Comparison of ENCODE assay signal across 18 mouse cellular contexts in genomic region chr13:63203502-63204278, GRCm38 (mm10).
DNase-seq lines count a peak whose midpoint lies in the region; ATAC-seq and TF ChIP-seq lines count a peak whose summit lies in the region.
"Had no signal": no experiment of that assay in that cellular context is flagged by ENCODE, and none has a peak within 500 bp of the region (broad histone marks: within the 10 kb centered on the region; RNA-seq: fewer than 3 reads in every experiment).

No protein-coding gene starts in this region.

- no peak overlapping the region for H3K4me3 ChIP-seq in forebrain, embryonic 10.5 days
- no peak overlapping the region for H3K4me3 ChIP-seq in forebrain, postnatal 0 days (ENCODE audit: low read depth, low read length)
- no peak overlapping the region for H3K4me3 ChIP-seq in embryonic facial prominence, embryonic 14.5 days (ENCODE audit: low read depth, low read length)
- H3K4me3 ChIP-seq in limb, embryonic 14.5 days (replicated peaks; ENCODE audit: low read length): no peak overlapping the region
- H3K4me3 ChIP-seq in thymus, adult 2 months (ENCODE audit: control insufficient read depth, insufficient read depth, low read length): no peak overlapping the region
- H3K4me3 ChIP-seq: erythroblast, embryonic 14.5 days; heart, embryonic 10.5 days; lung, embryonic 15.5 days; stomach, embryonic 15.5 days had no signal

- H3K27ac ChIP-seq in forebrain, embryonic 10.5 days: peak overlapping the region; percentile 56; the same call in 1 of the 2 replicates
- no peak overlapping the region for H3K27ac ChIP-seq in forebrain, postnatal 0 days (ENCODE audit: low read depth, low read length)
- H3K27ac ChIP-seq in embryonic facial prominence, embryonic 14.5 days (replicated peaks; ENCODE audit: low read depth, low read length): peak overlapping the region; percentile 13; the same call in 1 of the 2 replicates
- H3K27ac ChIP-seq in limb, embryonic 14.5 days (replicated peaks; ENCODE audit: low read depth, low read length): no peak overlapping the region
- H3K27ac ChIP-seq in thymus, adult 2 months (ENCODE audit: control insufficient read depth, insufficient read depth, low read length): no peak overlapping the region
- H3K27ac ChIP-seq: heart, embryonic 10.5 days; lung, embryonic 15.5 days; stomach, embryonic 15.5 days had no signal

- H3K4me1 ChIP-seq in forebrain, embryonic 10.5 days: peaks cover 29% of the 10 kb centered on the region
- H3K4me1 ChIP-seq in forebrain, postnatal 0 days (ENCODE audit: insufficient read depth): no peaks in the 10 kb centered on the region
- peaks cover 15% of the 10 kb centered on the region; the same call in 1 of the 2 replicates for H3K4me1 ChIP-seq in embryonic facial prominence, embryonic 14.5 days (ENCODE audit: control insufficient read depth, insufficient read depth, low read length)
- peaks cover 21% of the 10 kb centered on the region for H3K4me1 ChIP-seq in limb, embryonic 14.5 days (ENCODE audit: control insufficient read depth, insufficient read depth, low read length)
- H3K4me1 ChIP-seq in thymus, adult 2 months (replicated peaks; ENCODE audit: control insufficient read depth, insufficient read depth, low read length): no peaks in the 10 kb centered on the region
- H3K4me1 ChIP-seq: heart, embryonic 10.5 days; lung, embryonic 15.5 days; stomach, embryonic 15.5 days had no signal

- peak; percentile 26 for DNase-seq in forebrain, embryonic 10.5 days (ENCODE audit: extremely low spot score, low spot score)
- no peak for DNase-seq in forebrain, postnatal 0 days
- DNase-seq in Muller cell, postnatal 12 days (ENCODE audit: inconsistent ontology term): peak; percentile 32
- peak; percentile 73 for DNase-seq in embryonic facial prominence, embryonic 14.5 days (ENCODE audit: low spot score)
- DNase-seq in limb, embryonic 14.5 days (ENCODE audit: low spot score): peak; percentile 53
- DNase-seq in cerebellum, postnatal 14 days: no peak
- DNase-seq in thymus, adult 2 months: no peak
- no peak for DNase-seq in spleen, adult 18-20 months
- DNase-seq: cerebellum, adult 9-10 months; gastrocnemius, postnatal 10 days; kidney, adult 11 months; kidney, postnatal 36 days; thymus, postnatal 36 days had no signal

- TF ChIP-seq POLR2A in limb, embryonic 14.5 days (IDR thresholded peaks at IDR 0.05; ENCODE audit: borderline replicate concordance, extremely low read depth, insufficient read depth, insufficient read length): no peak
- TF ChIP-seq POLR2A in thymus, adult 2 months (IDR thresholded peaks at IDR 0.05; ENCODE audit: control insufficient read depth, extremely low read depth, insufficient read depth, low read length, poor library complexity): no peak

- no peak for ATAC-seq in forebrain, postnatal 0 days
- ATAC-seq in embryonic facial prominence, embryonic 14.5 days (ENCODE audit: low read depth): 0 out of 2 replicates have a peak, but pooled peaks have one; percentile 36
- no peak for ATAC-seq in limb, embryonic 14.5 days (ENCODE audit: low FRiP score, low read depth)
- ATAC-seq: Patski had no signal

- peaks cover 45% of the 10 kb centered on the region for H3K27me3 ChIP-seq in forebrain, embryonic 10.5 days (ENCODE audit: poor library complexity, severe bottlenecking)
- no peaks in the 10 kb centered on the region for H3K27me3 ChIP-seq in forebrain, postnatal 0 days (ENCODE audit: insufficient read depth, low read length)
- H3K27me3 ChIP-seq in embryonic facial prominence, embryonic 14.5 days (replicated peaks; ENCODE audit: control insufficient read depth, insufficient read depth, low read length): no peaks in the 10 kb centered on the region
- H3K27me3 ChIP-seq in limb, embryonic 14.5 days (ENCODE audit: control insufficient read depth, insufficient read depth, low read length): no peaks in the 10 kb centered on the region
- H3K27me3 ChIP-seq in thymus, adult 2 months (ENCODE audit: control insufficient read depth, insufficient read depth, low read length): no peaks in the 10 kb centered on the region
- H3K27me3 ChIP-seq: lung, embryonic 15.5 days; Patski; stomach, embryonic 15.5 days had no signal

- H3K9me3 ChIP-seq in forebrain, embryonic 10.5 days: no peaks in the 10 kb centered on the region
- no peaks in the 10 kb centered on the region for H3K9me3 ChIP-seq in forebrain, postnatal 0 days (ENCODE audit: low read length)
- H3K9me3 ChIP-seq in embryonic facial prominence, embryonic 14.5 days (ENCODE audit: control insufficient read depth, low read length): no peaks in the 10 kb centered on the region
- no peaks in the 10 kb centered on the region for H3K9me3 ChIP-seq in limb, embryonic 14.5 days (ENCODE audit: control insufficient read depth, low read length)
- H3K9me3 ChIP-seq: heart, embryonic 10.5 days; lung, embryonic 15.5 days; stomach, embryonic 15.5 days had no signal

- TF ChIP-seq CTCF in forebrain, postnatal 0 days (IDR thresholded peaks at IDR 0.05; ENCODE audit: low read depth): no peak
- TF ChIP-seq CTCF in thymus, adult 2 months (IDR thresholded peaks at IDR 0.05; ENCODE audit: borderline replicate concordance, control insufficient read depth, extremely low read depth, insufficient read depth, low read length, poor library complexity): no peak

- H3K36me3 ChIP-seq in forebrain, embryonic 10.5 days (replicated peaks): no peaks in the 10 kb centered on the region
- no peaks in the 10 kb centered on the region for H3K36me3 ChIP-seq in forebrain, postnatal 0 days (ENCODE audit: insufficient read depth)
- 0 out of 2 replicates have a peak, but pooled peaks cover 7% of the 10 kb centered on the region for H3K36me3 ChIP-seq in embryonic facial prominence, embryonic 14.5 days (ENCODE audit: control insufficient read depth, insufficient read depth, low read length)
- H3K36me3 ChIP-seq in limb, embryonic 14.5 days (ENCODE audit: control insufficient read depth, insufficient read depth, low read length): no peaks in the 10 kb centered on the region
- H3K36me3 ChIP-seq in thymus, adult 2 months (ENCODE audit: control insufficient read depth, insufficient read depth, low read length): no peaks in the 10 kb centered on the region
- H3K36me3 ChIP-seq: heart, embryonic 10.5 days; lung, embryonic 15.5 days; stomach, embryonic 15.5 days had no signal

- no peak overlapping the region for H3K9ac ChIP-seq in forebrain, postnatal 0 days
- H3K9ac ChIP-seq in embryonic facial prominence, embryonic 14.5 days (ENCODE audit: low read depth, low read length): no peak overlapping the region
- H3K9ac ChIP-seq in limb, embryonic 14.5 days (ENCODE audit: low read depth, low read length, severe bottlenecking): no peak overlapping the region
- H3K9ac ChIP-seq: lung, embryonic 15.5 days; stomach, embryonic 15.5 days had no signal

- 30% methylated on average over 8 of the region's 8 CpGs for WGBS in forebrain, embryonic 10.5 days
- 24% methylated on average over 8 of the region's 8 CpGs for WGBS in forebrain, postnatal 0 days
- WGBS in embryonic facial prominence, embryonic 14.5 days: 29% methylated on average over 8 of the region's 8 CpGs
- WGBS in limb, embryonic 14.5 days: 30% methylated on average over 8 of the region's 8 CpGs
- 95% methylated on average over 8 of the region's 8 CpGs for WGBS in thymus, adult 2 months

- no peak overlapping the region for H3K4me2 ChIP-seq in forebrain, postnatal 0 days (ENCODE audit: low read depth)
- no peak overlapping the region for H3K4me2 ChIP-seq in embryonic facial prominence, embryonic 14.5 days (ENCODE audit: low read depth, low read length)
- no peak overlapping the region for H3K4me2 ChIP-seq in limb, embryonic 14.5 days (replicated peaks; ENCODE audit: low read depth, low read length, severe bottlenecking)
- H3K4me2 ChIP-seq: lung, embryonic 15.5 days; stomach, embryonic 15.5 days had no signal

Comparison
In these comparisons a context has a peak if more than half of its experiments do, and no peak if none do; other contexts are left out.
1. DNase-seq: peak in forebrain, embryonic 10.5 days (single experiment), Muller cell, postnatal 12 days (single experiment), embryonic facial prominence, embryonic 14.5 days (single experiment) and limb, embryonic 14.5 days (single experiment); none in forebrain, postnatal 0 days (single experiment), cerebellum, postnatal 14 days (0 of 2), thymus, adult 2 months (single experiment) and spleen, adult 18-20 months (0 of 2).
2. H3K27ac ChIP-seq: peak in forebrain, embryonic 10.5 days (single experiment) and embryonic facial prominence, embryonic 14.5 days (single experiment); none in forebrain, postnatal 0 days (single experiment), limb, embryonic 14.5 days (single experiment) and thymus, adult 2 months (single experiment).